Mouse (Mus musculus) cerebellum, adult 9-11 months (tissue): ENCODE measurements around the gene U2af2.
"Not testable (repeated sequence)": the region's sequence is repeated elsewhere in the genome, so short reads cannot be mapped to it uniquely, and the experiment has no call there.

Source experiments
- DNase-seq: peaks from one replicate; pipeline ENCODE4 v3.0.0; 2022

Gene U2af2

DNA sequence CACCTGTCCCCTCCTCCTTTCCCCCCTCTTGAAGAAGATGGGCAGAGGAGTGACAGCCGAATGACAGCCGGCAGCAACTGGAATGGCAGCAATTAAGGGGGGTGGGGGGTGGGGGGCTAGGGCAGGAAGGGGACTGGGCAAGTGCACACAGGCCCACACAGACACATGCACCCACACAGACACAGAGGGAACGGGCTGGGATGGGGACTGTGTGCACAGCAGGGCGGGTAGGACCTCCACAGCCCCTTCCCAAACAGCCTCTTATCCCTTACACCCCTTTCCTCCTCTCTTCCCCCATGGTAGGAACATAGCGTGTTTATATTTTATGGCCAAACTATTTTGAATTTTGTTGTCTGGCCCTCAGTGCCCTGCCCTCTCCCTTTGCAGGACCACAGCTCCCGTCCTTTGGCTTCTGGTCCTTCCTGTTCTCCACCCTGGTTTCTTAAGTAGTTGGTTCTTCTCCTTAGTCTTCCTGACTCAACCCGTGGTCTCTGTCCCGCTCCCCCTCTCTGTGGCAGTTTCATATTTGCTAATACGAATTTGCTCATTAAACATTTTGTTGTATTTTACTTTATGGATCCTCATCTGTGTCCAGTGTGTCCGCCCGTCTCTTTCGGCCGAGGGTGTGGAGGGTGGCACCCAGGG is 17.5 kb downstream of the U2af2 start:
- not testable (repeated sequence) for DNase-seq

DNA sequence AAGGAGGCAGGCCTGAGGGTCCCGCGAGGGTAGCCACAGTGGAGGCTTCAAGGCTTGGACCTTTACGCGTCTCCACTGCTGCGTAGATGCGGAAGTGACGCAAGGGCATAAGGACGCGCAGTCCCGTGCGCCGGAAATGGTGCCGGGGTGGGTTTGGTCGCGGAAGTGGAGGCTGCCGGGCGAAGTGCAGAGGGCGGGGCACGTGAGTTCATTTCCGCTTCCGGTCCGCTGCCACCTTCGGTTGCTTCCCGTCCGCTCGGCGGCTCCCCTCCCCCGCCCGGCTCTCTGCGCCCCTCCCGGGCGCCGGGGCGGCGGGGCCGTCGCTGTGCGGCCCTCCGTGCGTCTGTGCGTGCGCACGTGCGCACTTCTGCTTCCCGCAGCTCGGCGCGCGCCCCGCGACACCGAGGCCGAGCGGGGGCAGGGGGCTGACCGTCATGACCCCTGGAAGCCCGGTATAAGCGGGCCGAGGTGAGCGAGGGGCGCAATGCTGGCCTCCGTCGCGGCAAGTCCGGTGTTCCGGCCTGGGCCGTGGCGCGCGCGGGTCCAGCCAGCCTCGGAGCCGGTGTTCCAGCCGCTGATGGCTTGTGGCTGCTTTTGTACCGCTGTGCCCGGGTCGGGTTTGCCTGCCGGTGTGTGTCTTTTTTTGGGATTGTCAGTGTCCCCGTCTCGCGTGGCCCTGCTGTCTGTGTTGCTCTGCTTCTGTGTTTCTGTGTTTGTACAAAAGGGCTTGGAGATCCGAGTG is 18.2 kb downstream of the U2af2 start, which contains the start of gene Epn1:
TSS of gene Epn1 (plus strand) at position 226 of the 742 bp plus-strand sequence.
- DNase-seq, result peak; percentile 97

DNA sequence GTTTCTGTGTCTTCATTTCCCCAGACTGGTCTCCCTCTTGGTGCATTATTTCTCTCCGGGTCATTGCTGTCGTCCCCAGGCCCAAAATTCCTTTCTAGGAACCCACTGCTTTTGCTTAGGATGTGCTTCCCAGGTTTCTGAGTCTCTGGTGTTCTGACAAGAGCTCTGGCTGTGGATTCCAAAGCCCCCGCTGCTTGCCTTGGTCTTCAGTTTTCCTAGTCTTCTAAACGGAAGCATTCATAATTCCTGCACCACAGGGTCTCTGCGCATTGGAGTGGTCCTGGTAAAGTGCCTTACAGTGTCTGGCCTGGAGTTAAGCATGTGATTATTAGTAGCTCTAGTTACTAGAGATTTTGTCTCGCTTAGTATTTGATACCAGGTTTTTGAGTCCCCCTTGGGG is 18.9 kb downstream of the U2af2 start:
- DNase-seq, result peak; percentile 47

DNA sequence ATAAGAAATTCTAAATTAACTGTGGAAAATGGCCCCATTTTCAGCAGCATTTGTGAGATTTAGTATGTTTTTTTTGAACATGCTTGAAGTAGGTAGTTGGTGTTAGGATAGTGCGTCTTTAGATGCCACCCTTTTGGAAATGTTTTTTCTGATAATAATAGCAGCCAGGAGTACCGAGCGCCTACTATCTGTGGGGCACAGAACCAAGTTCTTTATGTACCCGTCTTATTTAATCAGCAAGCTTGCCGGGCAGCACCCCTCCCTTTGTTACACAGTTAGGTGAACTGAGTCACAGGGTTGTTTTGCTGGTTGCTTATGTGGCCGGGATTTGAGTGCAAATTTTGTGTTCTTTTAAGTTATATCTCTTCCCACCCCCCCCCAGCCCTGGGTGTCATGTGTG is 19.3 kb downstream of the U2af2 start:
- DNase-seq, result peak; percentile 31

DNA sequence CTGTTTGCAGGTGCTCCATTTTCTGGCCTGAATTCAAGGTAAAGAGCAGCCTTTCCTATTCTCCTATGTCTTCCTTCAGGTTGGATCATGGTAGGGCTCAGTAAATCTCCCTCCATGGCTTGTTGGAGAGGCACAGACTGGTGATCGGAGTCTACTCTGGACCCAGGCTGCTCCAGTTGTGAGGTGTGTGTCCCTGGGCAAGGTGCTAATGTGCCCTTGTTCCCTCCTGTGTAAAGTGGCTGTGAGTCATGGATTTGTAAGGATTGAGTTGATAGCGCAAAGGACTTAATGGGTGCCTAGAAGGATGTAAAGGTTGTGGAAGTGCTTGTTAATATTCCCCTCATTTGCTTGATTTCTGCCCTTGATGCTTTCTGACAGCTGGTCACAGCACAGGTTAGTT is 20.0 kb downstream of the U2af2 start:
- DNase-seq, result peak; percentile 15

DNA sequence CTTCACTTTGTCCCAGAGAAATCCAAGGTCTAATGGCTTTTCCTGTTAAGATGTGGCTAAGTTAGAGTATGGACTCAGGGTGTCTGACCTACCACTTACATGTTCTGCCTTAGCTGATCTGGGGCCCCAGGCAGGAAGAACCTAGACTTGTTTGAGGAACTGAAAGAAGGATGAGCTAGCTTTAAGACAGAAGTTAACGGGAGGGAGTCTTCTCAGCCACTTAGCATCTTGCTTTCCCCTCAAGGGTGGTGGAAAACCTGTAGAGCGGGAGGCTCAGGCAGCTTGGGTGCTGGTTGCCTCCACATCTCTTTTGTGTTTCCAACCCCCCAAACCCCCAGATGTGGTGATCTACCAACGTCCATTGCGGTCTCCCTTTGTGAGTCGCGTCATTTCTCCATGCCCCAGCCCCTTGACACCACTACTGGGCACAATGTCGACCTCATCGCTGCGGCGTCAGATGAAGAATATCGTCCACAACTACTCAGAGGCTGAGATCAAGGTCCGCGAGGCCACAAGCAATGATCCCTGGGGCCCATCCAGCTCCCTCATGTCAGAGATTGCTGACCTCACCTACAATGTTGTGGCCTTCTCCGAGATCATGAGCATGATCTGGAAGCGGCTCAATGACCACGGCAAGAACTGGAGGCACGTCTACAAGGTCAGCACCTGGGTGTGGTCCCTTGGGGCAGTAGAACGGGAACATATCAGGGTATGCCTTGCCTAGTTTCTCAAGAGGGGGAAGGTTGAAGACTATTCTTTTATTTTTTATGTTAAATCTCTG is 21.6 kb downstream of the U2af2 start:
- peak; percentile 24 for DNase-seq

DNA sequence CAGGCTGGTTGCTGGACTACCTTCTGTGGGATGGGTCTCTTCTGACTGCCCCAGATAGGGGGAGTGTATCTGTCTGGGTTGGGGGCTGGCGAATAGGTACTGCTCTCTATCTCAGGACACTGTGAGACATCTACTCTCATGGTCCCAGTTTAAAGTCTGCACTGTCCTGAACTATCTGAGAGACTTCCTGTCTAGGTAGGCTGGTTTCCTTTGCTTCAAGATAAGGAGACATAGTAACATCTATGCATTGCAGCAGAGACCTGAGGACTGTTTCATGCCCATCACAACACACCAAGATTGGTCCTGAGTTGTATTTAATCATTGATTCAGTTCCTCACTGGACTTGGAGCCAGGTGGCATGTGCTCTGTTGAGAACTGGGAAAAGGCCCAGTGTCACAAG is 23.6 kb downstream of the U2af2 start:
- no peak for DNase-seq

DNA sequence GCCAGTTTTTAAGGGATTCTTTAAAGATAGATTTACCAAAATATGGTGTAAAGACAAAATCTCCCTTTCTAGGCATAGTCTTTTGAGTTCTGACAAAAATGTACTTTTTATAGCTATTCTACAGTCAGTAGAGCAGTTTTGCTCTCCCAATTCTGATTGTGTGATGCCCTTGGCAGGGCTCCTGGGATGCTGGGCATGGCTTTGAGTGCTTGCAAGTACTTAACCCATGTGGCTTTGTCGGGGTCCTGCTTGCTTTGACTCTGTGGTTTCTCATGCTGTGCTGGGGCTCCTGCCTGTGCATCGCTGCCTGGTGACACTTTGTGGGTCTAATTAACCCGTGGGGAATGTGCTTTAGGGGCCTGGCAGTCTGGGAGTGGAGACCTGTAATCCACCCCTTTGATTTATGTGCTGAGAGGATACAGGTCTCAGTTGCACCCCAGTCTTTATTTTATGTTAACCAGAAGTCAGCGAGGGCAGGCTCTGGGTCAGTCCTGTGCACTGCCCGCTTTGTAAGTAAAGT is 25.0 kb downstream of the U2af2 start:
- peak; percentile 5 for DNase-seq

DNA sequence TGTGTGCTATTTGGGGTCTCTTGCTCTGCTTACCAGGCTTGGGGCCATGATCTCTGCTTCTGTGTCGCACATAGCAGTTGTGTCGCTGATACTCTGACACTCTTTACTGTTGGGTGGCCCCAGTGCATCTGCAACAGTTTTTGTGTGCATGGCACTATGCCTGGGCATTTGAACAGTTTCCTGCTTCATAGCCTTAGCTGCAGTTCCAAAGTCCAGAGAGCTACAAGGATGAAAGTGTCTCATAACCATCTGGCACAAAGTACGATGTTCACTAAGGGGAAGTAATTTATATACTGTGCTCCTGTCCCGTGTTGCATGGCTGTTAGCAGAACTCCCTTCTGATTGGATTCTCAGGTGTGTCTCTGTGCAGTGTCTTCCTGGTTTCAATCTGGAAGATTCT is 25.9 kb downstream of the U2af2 start:
- DNase-seq, result peak; percentile 5

DNA sequence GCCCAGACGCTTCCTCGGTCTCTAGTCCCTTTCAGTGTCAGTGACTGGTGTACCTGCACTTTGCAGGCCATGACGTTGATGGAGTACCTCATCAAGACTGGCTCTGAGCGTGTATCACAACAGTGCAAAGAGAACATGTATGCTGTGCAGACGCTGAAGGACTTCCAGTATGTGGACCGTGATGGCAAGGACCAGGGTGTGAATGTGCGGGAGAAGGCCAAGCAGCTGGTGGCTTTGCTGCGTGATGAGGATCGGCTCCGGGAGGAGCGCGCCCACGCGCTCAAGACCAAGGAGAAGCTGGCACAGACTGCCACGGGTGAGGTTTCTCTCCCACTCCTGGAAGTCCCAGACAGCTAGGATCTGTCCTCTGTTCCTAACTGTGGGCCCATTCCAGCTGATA is 27.9 kb downstream of the U2af2 start:
- peak; percentile 2 for DNase-seq

DNA sequence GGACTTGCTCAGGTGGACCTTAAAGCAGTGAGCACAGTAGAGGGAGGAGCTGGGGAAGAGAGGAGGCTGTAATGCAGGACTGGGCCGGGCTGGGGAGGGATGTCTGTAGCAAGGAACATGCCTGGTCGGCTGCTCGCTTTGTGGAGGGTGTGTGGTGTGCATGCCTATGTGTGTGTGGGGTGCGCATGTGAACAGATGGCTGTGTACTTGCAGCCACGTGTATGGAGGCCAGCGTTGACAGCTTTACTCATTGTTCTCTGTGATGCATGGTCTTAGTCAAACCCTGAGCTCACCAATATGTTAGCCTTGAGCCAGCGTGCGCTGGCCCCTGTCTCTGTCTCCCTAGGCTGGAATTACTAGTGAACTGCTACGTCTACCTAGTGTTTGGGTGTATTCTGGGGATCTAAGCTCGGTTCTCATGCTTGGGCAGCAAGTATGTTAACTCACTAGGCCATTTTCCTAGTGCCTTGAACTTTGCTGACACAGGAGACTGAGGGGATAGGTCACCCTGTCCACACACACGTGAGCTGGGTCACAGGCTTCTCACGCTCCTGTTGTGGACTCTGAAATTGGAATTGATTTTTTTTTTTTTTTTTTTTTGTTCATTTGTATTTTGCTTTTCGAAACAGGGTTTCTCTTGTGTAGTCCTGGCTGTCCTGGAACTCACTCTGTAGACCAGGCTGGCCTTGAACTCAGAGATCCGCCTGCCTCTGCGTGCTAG is 29.2 kb downstream of the U2af2 start:
- DNase-seq, result peak; percentile 1

DNA sequence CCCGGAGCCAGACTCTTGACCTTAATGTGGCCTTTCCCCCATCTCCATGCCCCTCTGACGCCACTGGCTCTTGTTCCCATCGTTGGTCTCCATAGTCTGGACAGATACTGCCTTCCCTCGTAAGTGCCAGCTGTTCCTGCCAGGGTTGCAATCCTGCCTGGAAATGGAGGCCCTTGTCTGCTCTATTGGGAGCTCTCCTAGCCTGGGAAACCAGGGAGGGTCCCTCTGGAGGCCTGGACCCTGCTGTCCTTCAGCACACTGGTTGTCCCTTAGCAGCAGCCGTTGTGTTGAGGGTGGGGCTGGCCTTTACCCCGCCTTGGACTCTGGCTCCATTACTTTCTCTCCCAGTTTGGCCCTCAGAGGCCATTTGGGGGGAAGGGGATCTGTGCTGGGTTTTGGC is 30.4 kb downstream of the U2af2 start:
- DNase-seq, result peak; percentile 4

DNA sequence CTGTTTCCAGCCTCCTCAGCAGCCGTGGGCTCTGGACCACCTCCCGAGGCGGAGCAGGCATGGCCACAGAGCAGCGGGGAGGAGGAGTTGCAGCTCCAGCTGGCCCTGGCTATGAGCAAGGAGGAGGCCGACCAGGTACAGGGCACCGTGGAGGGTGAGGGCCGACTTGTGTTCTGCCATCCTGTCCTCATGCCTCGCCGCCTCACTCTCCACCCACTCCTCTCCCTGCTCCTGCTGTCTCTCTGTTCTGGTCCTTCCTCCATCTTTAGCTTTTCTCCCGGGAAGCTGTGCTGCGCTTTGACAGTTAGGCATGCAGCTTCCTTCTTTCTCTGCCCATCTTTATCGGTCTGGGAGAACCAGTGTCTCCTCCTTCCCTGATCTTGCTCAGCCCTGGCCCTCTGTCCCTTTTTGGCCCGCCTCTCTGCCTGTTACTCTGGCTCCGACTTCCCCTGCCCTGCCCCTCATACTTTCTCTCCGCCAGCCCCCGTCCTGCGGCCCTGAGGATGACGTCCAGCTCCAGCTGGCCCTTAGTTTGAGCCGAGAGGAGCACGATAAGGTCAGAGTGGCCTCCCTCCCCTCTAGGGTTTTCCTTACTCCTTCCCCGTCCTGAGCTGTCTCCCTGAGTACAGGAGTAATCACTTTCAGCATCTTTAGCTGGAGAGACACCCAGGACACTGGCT is 31.0 kb downstream of the U2af2 start:
- DNase-seq, result peak; percentile 4

DNA sequence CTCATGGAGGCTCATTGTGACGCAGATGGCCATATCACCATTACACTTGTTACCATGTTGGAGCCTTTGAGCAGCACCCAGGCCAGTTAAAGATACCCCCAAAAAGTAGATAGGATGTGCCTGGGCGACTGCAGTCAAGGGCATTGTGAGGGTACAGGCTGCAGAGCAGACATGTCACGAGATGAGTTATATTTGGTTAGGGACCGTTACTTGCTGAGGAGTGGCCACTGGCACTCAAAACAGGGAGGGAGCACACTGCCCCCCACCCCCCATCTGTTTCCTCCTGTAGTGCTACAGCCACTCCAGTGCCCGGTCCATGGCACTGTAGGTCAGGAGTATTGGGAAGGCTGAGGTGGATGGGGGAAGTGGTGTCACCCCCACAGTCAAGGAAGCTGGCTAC is 36.8 kb downstream of the U2af2 start:
- DNase-seq, result no peak

DNA sequence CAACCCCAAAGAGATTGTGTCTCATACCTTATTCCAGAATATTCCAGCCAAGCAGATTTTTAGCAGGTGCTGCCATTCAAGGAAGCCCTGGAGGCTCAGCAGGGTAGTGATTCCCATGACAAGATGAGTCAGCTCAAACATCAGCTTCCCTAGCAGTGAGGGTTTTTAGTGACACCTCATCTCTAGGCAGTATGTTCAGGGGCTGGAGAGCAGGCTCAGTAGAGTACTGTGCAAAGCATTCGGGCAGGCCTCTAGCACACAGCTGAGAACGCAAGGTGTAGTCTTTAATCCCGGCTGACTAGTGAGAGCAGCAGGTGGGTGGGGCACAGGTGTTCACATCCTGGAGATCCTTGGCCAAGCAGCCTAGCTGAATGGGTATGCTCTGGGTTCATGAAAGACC is 37.9 kb downstream of the U2af2 start:
- DNase-seq, result no peak

DNA sequence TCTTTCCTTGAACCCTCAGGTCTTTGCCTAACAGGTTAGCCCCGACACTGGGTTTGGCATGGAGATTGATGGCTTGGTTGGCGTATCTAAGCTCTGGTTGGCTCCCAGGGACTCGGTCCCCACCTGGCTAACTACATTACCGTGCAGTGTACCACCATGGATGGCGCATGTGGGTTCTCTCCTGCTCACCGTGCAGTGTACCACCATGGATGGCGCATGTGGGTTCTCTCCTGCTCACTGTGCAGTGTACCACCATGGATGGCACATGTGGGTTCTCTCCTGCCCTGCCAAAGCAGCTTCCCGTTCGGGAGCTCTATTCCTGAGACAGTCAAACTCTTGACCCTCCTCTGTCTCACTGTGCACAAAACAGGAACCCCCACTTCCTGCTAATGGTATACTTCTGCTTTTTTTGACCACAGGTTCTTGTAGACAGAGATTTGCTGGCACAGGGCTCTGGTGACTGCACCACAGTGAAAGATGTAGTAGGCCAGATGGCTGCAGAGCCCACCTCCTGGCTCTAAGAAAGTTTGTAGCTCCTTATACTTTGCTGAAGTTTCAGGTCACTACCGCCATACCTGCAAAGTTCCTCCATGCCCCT is 39.2 kb downstream of the U2af2 start:
- no peak for DNase-seq

DNA sequence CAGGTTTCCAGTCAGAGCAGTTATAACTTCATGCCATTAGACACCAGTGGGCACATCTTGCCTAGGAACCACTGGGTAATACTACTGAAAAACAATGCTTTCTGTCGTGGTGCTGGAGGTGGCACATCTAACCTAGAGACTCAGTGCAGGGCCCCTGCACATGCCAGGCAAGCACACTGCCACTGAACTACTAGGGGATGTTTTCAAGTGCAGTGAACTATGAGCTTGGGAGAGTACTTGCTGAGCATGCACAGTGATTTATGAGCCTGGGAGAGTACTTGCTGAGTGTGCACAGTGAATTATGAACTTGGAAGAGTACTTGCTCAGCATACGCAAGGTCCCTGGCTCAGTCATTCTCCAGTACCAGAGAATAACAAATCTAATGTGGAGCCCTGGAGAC is 40.6 kb downstream of the U2af2 start:
- no peak for DNase-seq

DNA sequence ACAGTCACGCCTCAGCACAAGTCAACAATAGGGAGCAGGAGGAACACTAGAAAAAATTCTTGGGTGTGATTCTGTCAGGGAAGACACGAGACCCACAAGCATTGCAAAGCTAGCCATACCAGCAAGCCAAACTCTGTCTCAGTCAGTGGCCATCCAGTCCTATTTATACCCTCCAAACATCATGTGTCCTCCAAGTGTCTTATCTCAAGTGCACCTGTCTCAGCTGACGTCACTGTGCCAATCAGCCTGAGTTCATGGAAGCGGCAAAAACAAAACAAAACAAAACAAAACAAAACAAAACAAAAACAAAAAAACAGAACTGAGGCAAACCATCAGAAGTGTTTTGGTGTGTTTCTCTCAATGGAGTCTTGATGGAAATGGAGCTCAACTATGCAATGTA is 46.3 kb downstream of the U2af2 start:
- no peak for DNase-seq

DNA sequence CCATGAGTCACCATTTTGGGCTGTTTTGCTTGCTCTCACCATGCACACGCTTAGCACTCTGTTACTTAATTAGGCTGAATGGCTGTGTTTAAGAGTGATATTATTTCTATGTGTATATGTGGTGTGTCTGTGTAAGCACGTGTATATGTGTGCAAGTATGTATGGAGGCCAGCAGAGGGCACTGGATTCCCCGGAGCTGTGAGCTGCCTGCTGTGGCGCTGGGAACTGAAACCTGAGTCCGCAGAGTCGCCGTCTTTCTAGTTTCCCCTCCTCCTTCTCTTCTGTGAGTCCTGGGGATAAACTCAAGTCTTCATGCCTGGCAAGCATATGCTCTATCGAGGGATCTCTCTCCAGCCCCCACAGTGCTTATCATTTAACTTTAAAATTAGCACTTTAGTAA is 47.4 kb downstream of the U2af2 start:
- no peak for DNase-seq

DNA sequence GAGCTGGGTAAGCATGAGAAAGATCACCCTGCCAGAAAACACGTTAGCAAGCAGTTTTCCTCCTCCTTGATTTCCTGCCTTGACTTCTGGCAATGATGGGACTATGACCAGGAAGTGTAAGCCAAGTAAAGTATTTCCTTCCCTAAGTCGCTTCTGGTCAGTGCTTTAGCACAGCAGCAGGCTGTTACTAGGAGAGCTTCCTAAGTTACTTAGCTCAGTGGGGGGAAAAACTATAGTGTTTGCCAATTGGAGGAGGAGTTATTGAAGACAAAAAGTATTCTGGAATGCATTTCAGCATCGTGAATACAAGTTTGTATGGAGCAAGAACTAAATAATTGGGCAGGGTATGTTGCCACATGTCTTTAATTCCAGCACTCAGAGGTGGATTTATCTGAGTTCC is 50.8 kb downstream of the U2af2 start:
- DNase-seq, result no peak

DNA sequence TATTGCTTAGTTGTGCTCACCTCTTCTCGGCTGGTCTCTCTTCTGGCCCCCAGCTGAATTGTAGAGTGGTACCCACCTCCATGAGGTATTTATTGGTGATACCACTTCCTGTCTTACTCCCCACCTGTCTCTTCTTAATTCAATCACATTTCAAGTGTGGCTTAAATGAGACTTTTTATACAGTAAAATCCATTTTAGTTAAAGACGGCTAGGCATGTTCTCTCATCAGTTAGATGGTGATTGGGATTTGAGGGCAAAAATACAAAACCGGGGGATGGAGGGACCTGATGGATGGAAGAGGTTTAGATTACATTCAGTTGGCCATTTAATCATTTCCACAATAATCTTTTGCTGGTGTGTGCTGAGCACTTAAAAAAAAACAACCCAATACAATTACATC is 54.9 kb downstream of the U2af2 start, which contains the start of gene Rfpl4:
TSS of gene Rfpl4 (minus strand) at position 101 of the 400 bp plus-strand sequence.
- DNase-seq, result no peak

DNA sequence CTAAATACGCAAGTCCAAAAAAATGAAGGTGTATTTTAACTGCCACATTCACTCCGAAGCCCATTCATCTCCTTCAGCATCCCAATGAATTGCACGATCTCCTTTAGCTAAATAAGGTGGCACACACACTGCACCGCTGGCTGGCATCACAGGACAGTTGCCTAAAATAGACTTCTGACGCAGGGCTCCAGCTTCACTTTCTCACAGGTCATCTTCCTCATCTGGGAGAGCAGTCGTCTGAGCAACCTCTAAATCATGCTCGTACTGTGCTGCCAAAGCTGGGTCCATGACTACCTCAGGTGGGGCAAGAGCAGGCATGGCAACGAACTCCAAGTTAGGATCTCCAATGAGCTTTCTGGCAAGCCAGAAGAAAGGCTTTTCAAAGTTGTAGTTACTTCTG is 63.1 kb downstream of the U2af2 start:
- no peak for DNase-seq
